Mouse (Mus musculus) small intestine, adult 2 months (tissue): Measurements from ENCODE around the gene Anapc15-ps. TPM values are rescaled to one million over a fixed set of nuclear protein-coding genes. Genes with fewer than 3 reads are reported as not detected.
A peak's percentile ranks its signal among the peaks of the same experiment; 100 is the strongest.

Experiments used
- H3K27ac ChIP-seq: fragments of 200-500 bp; 2 replicates; pipeline ENCODE4 v1.5.1; 2012; ENCODE audit warnings: low read depth, low read length, control low read depth, inconsistent platforms; ENCODE audit not compliant: insufficient read depth
- H3K27me3 ChIP-seq: fragments of 200-500 bp; 2 replicates; pipeline ENCODE4 v1.6.1; 2012; ENCODE audit warnings: mild to moderate bottlenecking, moderate library complexity, low read length, inconsistent platforms; ENCODE audit not compliant: control insufficient read depth, insufficient read depth
- H3K36me3 ChIP-seq: fragments of 200-500 bp; 2 replicates; pipeline ENCODE4 v1.6.1; 2012; ENCODE audit warnings: mild to moderate bottlenecking, low read length, control low read depth, inconsistent platforms; ENCODE audit not compliant: control insufficient read depth, insufficient read depth
- H3K4me1 ChIP-seq: fragments of 200-500 bp; 2 replicates; pipeline ENCODE4 v1.6.1; 2012; ENCODE audit warnings: low read length, inconsistent platforms, mixed read lengths; ENCODE audit not compliant: control insufficient read depth, insufficient read depth, insufficient read length
- H3K4me3 ChIP-seq: fragments of 200-500 bp; 2 replicates; pipeline ENCODE4 v1.5.1; 2012; ENCODE audit warnings: low read depth, mild to moderate bottlenecking, control low read depth, inconsistent platforms, low read length, moderate library complexity
- CTCF ChIP-seq: fragments of 200-500 bp; IDR thresholded peaks from 2 replicates; pipeline ENCODE4 v1.5.1; 2012; ENCODE audit warnings: low read depth, mild to moderate bottlenecking, control low read depth, inconsistent platforms, low read length, moderate library complexity, mixed read lengths; ENCODE audit not compliant: insufficient replicate concordance, insufficient read length; ENCODE audit errors: extremely low read depth
- POLR2A ChIP-seq: fragments of 200-500 bp; IDR thresholded peaks from 2 replicates; pipeline ENCODE4 v1.6.1; 2012; ENCODE audit warnings: low read depth, mild to moderate bottlenecking, control low read depth, inconsistent platforms, low read length, moderate library complexity
- whole genome bisulfite sequencing: fragments of 180-500 bp; shearing (Covaris S2); methylation state at CpG from one replicate; pipeline ENCODE4 v1.1.7; 2018; 5-methylcytosine and 5-hydroxymethylcytosine counted together
- polyA plus RNA-seq: library from polyadenylated mRNA; depleted of rRNA; stranded (reverse); fragments of >200 nt; gene quantifications from 2 replicates; pipeline ENCODE4 v1.2.3, GENCODE M21; 2012

Gene Anapc15-ps
- polyA plus RNA-seq, 1 experiment = not detected

- peak overlapping the region; percentile 23 for H3K27ac ChIP-seq
- 46% methylated on average over 22 of the region's 22 CpGs for WGBS
- H3K4me3 ChIP-seq = peak overlapping the region; percentile 42
- TF ChIP-seq CTCF (no peak), POLR2A (0 out of 2 replicates have a peak, but pooled peaks have one; percentile 24)
- H3K36me3 ChIP-seq = no peaks in the 10 kb centered on the region
- no peaks in the 10 kb centered on the region for H3K27me3 ChIP-seq
- H3K4me1 ChIP-seq = peaks cover 6% of the 10 kb centered on the region
These were observed 4.3 kb upstream of the Anapc15-ps start for GRCm38 (mm10) chr10:95677356-95678109.

DNA sequence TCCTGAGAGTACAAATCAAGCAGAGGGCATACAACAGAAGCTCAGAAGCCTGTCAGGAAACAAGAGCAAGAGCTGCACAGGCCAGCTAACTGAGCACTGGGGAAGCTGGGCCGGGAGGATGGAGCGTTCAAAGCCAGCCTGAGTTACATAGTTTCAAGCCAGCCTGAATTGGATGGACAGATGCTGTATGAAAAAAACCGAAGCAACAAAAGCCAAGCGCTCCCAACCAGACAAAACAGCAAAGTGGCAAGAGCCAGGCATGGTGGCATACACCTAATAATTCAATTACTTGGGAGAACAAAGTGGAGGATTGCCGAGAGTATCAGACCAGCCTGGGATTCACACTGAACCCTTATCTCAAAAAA lies 3.7 kb upstream of the Anapc15-ps start:
- TF ChIP-seq CTCF (no peak), POLR2A (no peak)
- WGBS = 61% methylated on average over 5 of the region's 5 CpGs
- Histone ChIP-seq H3K36me3 (no peaks in the 10 kb centered on the region), H3K27me3 (no peaks in the 10 kb centered on the region), H3K27ac (no peak overlapping the region), H3K4me1 (peaks cover 6% of the 10 kb centered on the region), H3K4me3 (no peak overlapping the region)

- no peak overlapping the region for H3K4me3 ChIP-seq
- H3K27me3 ChIP-seq = no peaks in the 10 kb centered on the region
- H3K27ac ChIP-seq = no peak overlapping the region
- H3K36me3 ChIP-seq = no peaks in the 10 kb centered on the region
- H3K4me1 ChIP-seq = peaks cover 6% of the 10 kb centered on the region
- 96% methylated on average over 2 of the region's 2 CpGs for WGBS
- TF ChIP-seq CTCF (no peak), POLR2A (no peak)
These were observed 3.1 kb upstream of the Anapc15-ps start for GRCm38 (mm10) chr10:95676387-95676786.

GRCm38 (mm10) chr10:95670781-95671780 lies 2.2 kb downstream of the Anapc15-ps start:
- Histone ChIP-seq H3K27ac (no peak overlapping the region), H3K36me3 (no peaks in the 10 kb centered on the region), H3K4me3 (no peak overlapping the region), H3K27me3 (no peaks in the 10 kb centered on the region), H3K4me1 (no peaks in the 10 kb centered on the region)
- TF ChIP-seq CTCF = no peak
- TF ChIP-seq POLR2A = no peak
- 78% methylated on average over 21 of the region's 21 CpGs for WGBS

DNA sequence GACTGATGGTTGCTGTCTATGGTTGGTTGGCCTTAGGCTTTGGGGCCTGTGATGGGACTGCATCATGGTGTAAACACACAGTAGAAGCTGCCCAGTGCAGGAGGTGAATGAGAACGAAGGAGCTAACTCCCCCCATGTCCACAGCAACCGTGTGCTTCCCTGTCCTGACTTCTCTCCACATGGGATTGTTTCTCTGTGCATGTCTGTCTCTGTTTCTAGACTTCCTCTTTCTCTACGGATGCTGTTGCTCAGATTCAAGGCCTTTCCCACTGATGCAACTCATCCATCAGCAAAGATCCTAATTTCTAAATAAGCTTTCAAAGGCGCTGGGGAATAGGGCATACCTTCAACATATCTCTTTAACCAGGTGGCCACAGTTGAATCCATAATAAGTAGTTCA lies 3.4 kb downstream of the Anapc15-ps start:
- no peak for TF ChIP-seq CTCF
- no peak for TF ChIP-seq POLR2A
- 85% methylated on average over 4 of the region's 4 CpGs for WGBS
- Histone ChIP-seq H3K4me3 (no peak overlapping the region), H3K27ac (no peak overlapping the region), H3K4me1 (no peaks in the 10 kb centered on the region), H3K36me3 (no peaks in the 10 kb centered on the region), H3K27me3 (no peaks in the 10 kb centered on the region)

DNA sequence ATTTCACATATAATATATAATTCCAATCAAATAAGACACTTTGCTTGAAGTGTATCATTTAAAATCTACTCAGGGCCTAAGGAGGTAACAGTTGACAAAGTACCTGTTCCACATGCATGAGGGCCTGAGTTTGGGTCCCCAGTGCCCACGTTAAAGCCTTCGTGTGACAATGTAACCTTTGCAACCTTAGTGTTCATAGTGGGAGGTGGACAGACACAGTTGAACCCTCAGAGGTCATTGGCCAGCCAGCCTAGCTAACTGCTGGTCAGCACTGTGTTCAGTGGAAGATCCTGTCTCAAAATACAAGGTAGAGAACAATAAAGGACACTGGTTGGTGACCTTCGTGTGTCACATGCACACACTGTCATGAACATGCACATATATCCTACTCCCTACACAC lies 4.2 kb downstream of the Anapc15-ps start:
- no peaks in the 10 kb centered on the region for H3K4me1 ChIP-seq
- no peak overlapping the region for H3K27ac ChIP-seq
- TF ChIP-seq POLR2A (no peak), CTCF (no peak)
- H3K27me3 ChIP-seq = no peaks in the 10 kb centered on the region
- no peak overlapping the region for H3K4me3 ChIP-seq
- 93% methylated on average over 3 of the region's 3 CpGs for WGBS
- no peaks in the 10 kb centered on the region for H3K36me3 ChIP-seq
